Mouse (Mus musculus) lung, postnatal 0 days (tissue): ENCODE measurements at regions not wholly inside any gene's neighbourhood (a gene's known extent, or its start where the extent isn't known, plus 50 kb on each side); places are given as distances from the start of the nearest gene placed in this dataset.

Experiments used
- CTCF ChIP-seq: IDR thresholded peaks from 2 replicates; pipeline ENCODE4 v1.5.1; 2016; ENCODE audit warnings: antibody characterized with exemption, mild to moderate bottlenecking
- EP300 ChIP-seq: IDR thresholded peaks from 2 replicates; pipeline ENCODE4 v1.6.1; 2016; ENCODE audit warnings: antibody characterized with exemption, mild to moderate bottlenecking, control low read depth

GRCm38 (mm10) chr17:14455251-14455743 lies 176.0 kb downstream of the Smoc2 start:
- TF ChIP-seq CTCF: no peak
- TF ChIP-seq EP300: no peak
